Mouse (Mus musculus) spleen, adult 2 months (tissue): ENCODE measurements at regions not wholly inside any gene's neighbourhood (a gene's known extent, or its start where the extent isn't known, plus 50 kb on each side); places are given as distances from the start of the nearest gene placed in this dataset.

Experiments used
- DNase-seq, 2 experiments: peaks; one replicate each; pipeline versions ENCODE4 v3.0.0 to v3.0.0-alpha.2; 2012 to 2021; ENCODE audit warnings: low spot score in 2 of 2, low read depth in 1 of 2
- H3K27ac ChIP-seq: fragments of 200-500 bp; 2 replicates; pipeline ENCODE4 v1.5.1; 2012; ENCODE audit warnings: low read length, inconsistent platforms; ENCODE audit not compliant: insufficient read depth
- H3K27me3 ChIP-seq: fragments of 200-500 bp; 2 replicates; pipeline ENCODE4 v1.6.1; 2012; ENCODE audit warnings: mild to moderate bottlenecking, moderate library complexity, low read length, inconsistent platforms; ENCODE audit not compliant: control insufficient read depth, insufficient read depth
- H3K36me3 ChIP-seq: fragments of 200-500 bp; 2 replicates; pipeline ENCODE4 v1.6.1; 2012; ENCODE audit warnings: mild to moderate bottlenecking, low read length, inconsistent platforms; ENCODE audit not compliant: control insufficient read depth, insufficient read depth
- H3K4me1 ChIP-seq: fragments of 200-500 bp; 2 replicates; pipeline ENCODE4 v1.6.1; 2011; ENCODE audit warnings: inconsistent platforms; ENCODE audit not compliant: control insufficient read depth, insufficient read depth, insufficient read length
- H3K4me3 ChIP-seq: fragments of 200-500 bp; 2 replicates; pipeline ENCODE4 v1.5.1; 2011; ENCODE audit warnings: mild to moderate bottlenecking, inconsistent platforms; ENCODE audit not compliant: insufficient read depth, insufficient read length; ENCODE audit errors: extremely low read depth
- CTCF ChIP-seq: fragments of 200-500 bp; IDR thresholded peaks from 2 replicates; pipeline ENCODE4 v1.5.1; 2011; ENCODE audit warnings: mild to moderate bottlenecking, inconsistent platforms; ENCODE audit not compliant: insufficient read depth, insufficient read length, insufficient replicate concordance; ENCODE audit errors: extremely low read depth
- POLR2A ChIP-seq: fragments of 200-500 bp; IDR thresholded peaks from 2 replicates; pipeline ENCODE4 v1.6.1; 2011; ENCODE audit warnings: low read depth, low read length, inconsistent platforms
- WGBS: fragments of 180-500 bp; shearing (Covaris S2); methylation state at CpG from one replicate; pipeline ENCODE4 v1.1.7; 2018; 5-methylcytosine and 5-hydroxymethylcytosine counted together

DNA sequence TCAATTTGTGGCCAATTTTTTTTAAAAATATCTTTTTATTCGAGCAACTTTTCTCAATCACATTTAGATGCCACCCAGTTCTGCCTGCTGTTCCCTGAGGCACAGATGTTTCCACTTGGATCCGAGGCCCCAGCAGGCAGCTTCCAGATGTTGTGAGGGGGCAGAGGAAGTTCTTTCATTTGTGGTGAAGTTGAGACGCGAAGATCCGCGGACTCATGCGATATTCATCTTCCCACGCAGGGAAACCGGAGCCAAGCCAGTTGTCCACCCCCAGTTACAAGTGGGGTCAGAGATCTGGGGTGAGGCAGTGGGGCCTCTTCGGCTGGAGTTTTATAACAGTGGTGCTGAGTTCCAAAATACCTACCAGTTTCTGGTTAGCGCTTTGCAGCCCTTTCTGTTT is 267.5 kb upstream of the Nr2f2 start:
- DNase-seq: no peak
- no peak overlapping the region for H3K27ac ChIP-seq
- WGBS: 69% methylated on average over 11 of the region's 11 CpGs
- no peak for TF ChIP-seq CTCF
- no peak for TF ChIP-seq POLR2A
- H3K4me3 ChIP-seq: no peak overlapping the region
- no peaks in the 10 kb centered on the region for H3K36me3 ChIP-seq
- H3K4me1 ChIP-seq: no peaks in the 10 kb centered on the region
- H3K27me3 ChIP-seq: no peaks in the 10 kb centered on the region

- Histone ChIP-seq H3K36me3 (no peaks in the 10 kb centered on the region), H3K4me3 (no peak overlapping the region), H3K27me3 (no peaks in the 10 kb centered on the region), H3K4me1 (no peaks in the 10 kb centered on the region), H3K27ac (no peak overlapping the region)
- WGBS: 78% methylated on average over 11 of the region's 11 CpGs
- DNase-seq: no peak
- no peak for TF ChIP-seq POLR2A
- TF ChIP-seq CTCF: no peak
Observed at GRCm38 (mm10) chr7:70633577-70633976, 267.0 kb upstream of the Nr2f2 start.

- 19% methylated on average over 10 of the region's 10 CpGs for WGBS
- no peaks in the 10 kb centered on the region for H3K4me1 ChIP-seq
- no peak overlapping the region for H3K4me3 ChIP-seq
- H3K27ac ChIP-seq: no peak overlapping the region
- H3K36me3 ChIP-seq: no peaks in the 10 kb centered on the region
- no peaks in the 10 kb centered on the region for H3K27me3 ChIP-seq
- no peak for TF ChIP-seq POLR2A
- no peak for TF ChIP-seq CTCF
- DNase-seq: no peak
Observed at GRCm38 (mm10) chr7:70625643-70626231, 259.2 kb upstream of the Nr2f2 start.

- no peaks in the 10 kb centered on the region for H3K36me3 ChIP-seq
Observed at GRCm38 (mm10) chr7:70624727-70625642, 258.4 kb upstream of the Nr2f2 start.

GRCm38 (mm10) chr7:70624031-70624726 is 257.6 kb upstream of the Nr2f2 start:
- Histone ChIP-seq H3K36me3 (no peaks in the 10 kb centered on the region), H3K4me3 (no peak overlapping the region), H3K4me1 (no peaks in the 10 kb centered on the region), H3K27me3 (no peaks in the 10 kb centered on the region), H3K27ac (no peak overlapping the region)
- WGBS: 18% methylated on average over 16 of the region's 16 CpGs
- DNase-seq: no peak
- no peak for TF ChIP-seq POLR2A
- TF ChIP-seq CTCF: no peak

More at GRCm38 (mm10) chr7:70624727-70625642, 258.4 kb upstream of the Nr2f2 start:
- 5% methylated on average over 30 of the region's 30 CpGs for WGBS
- TF ChIP-seq CTCF (no peak), POLR2A (no peak)
- no peak overlapping the region for H3K27ac ChIP-seq
- no peaks in the 10 kb centered on the region for H3K4me1 ChIP-seq
- no peak for DNase-seq
- H3K27me3 ChIP-seq: no peaks in the 10 kb centered on the region
- no peak overlapping the region for H3K4me3 ChIP-seq

GRCm38 (mm10) chr7:70619400-70619799 is 252.9 kb upstream of the Nr2f2 start:
- Histone ChIP-seq H3K4me1 (no peaks in the 10 kb centered on the region), H3K27ac (no peak overlapping the region), H3K27me3 (no peaks in the 10 kb centered on the region), H3K4me3 (no peak overlapping the region), H3K36me3 (no peaks in the 10 kb centered on the region)
- no peak for DNase-seq
- TF ChIP-seq CTCF (no peak), POLR2A (no peak)
- WGBS: 84% methylated on average over 7 of the region's 7 CpGs
